Mouse (Mus musculus): Measurements from ENCODE around the gene Nos1ap. TPM values are rescaled to one million over a fixed set of nuclear protein-coding genes. Genes with fewer than 3 reads are reported as not detected.

The Nos1ap gene
- polyA plus RNA-seq, 1 experiment from 2014 or later, result 11.1 TPM

- WGBS, result 62% methylated on average over 3 of the region's 3 CpGs
- Histone ChIP-seq H3K27ac (no peak overlapping the region), H3K4me3 (replicated peaks) (no peak overlapping the region), H3K36me3 (no peaks in the 10 kb centered on the region), H3K9me3 (no peaks in the 10 kb centered on the region), H3K4me2 (replicated peaks) (no peak overlapping the region), H3K9ac (no peak overlapping the region), H3K4me1 (replicated peaks) (peaks cover 13% of the 10 kb centered on the region), H3K27me3 (replicated peaks) (no peaks in the 10 kb centered on the region)
- ATAC-seq, result no peak
These were observed 84.6 kb downstream of the Nos1ap start for GRCm38 (mm10) chr1:170505107-170505506.

- Histone ChIP-seq H3K4me3 (replicated peaks) (no peak overlapping the region), H3K9me3 (no peaks in the 10 kb centered on the region), H3K9ac (no peak overlapping the region), H3K36me3 (no peaks in the 10 kb centered on the region), H3K4me1 (replicated peaks) (peaks cover 20% of the 10 kb centered on the region), H3K4me2 (replicated peaks) (no peak overlapping the region), H3K27ac (no peak overlapping the region), H3K27me3 (replicated peaks) (no peaks in the 10 kb centered on the region)
- ATAC-seq, result no peak
- 56% methylated on average over 4 of the region's 4 CpGs for WGBS
These were observed 85.3 kb downstream of the Nos1ap start for GRCm38 (mm10) chr1:170504378-170504777.

GRCm38 (mm10) chr1:170503277-170503739, 86.4 kb downstream of the Nos1ap start:
- no peak overlapping the region for H3K9ac ChIP-seq
- no peaks in the 10 kb centered on the region for H3K9me3 ChIP-seq
- peaks cover 25% of the 10 kb centered on the region for H3K4me1 ChIP-seq (replicated peaks)
- no peak overlapping the region for H3K4me2 ChIP-seq (replicated peaks)
- no peak overlapping the region for H3K27ac ChIP-seq
- H3K36me3 ChIP-seq, result no peaks in the 10 kb centered on the region
- no peaks in the 10 kb centered on the region for H3K27me3 ChIP-seq (replicated peaks)
- H3K4me3 ChIP-seq (replicated peaks), result no peak overlapping the region
- WGBS, result 50% methylated on average over 4 of the region's 4 CpGs
- ATAC-seq, result no peak

GRCm38 (mm10) chr1:170502491-170503276, 87.0 kb downstream of the Nos1ap start:
- H3K9ac ChIP-seq, result no peak overlapping the region
- ATAC-seq, result no peak
- no peaks in the 10 kb centered on the region for H3K27me3 ChIP-seq (replicated peaks)
- 42% methylated on average over 11 of the region's 11 CpGs for WGBS
- peaks cover 30% of the 10 kb centered on the region for H3K4me1 ChIP-seq (replicated peaks)
- no peaks in the 10 kb centered on the region for H3K9me3 ChIP-seq
- H3K4me2 ChIP-seq (replicated peaks), result no peak overlapping the region
- H3K36me3 ChIP-seq, result no peaks in the 10 kb centered on the region
- H3K4me3 ChIP-seq (replicated peaks), result no peak overlapping the region
- H3K27ac ChIP-seq, result no peak overlapping the region

- Histone ChIP-seq H3K9ac (no peak overlapping the region), H3K4me3 (replicated peaks) (no peak overlapping the region), H3K27me3 (replicated peaks) (no peaks in the 10 kb centered on the region), H3K4me2 (replicated peaks) (no peak overlapping the region), H3K27ac (no peak overlapping the region), H3K9me3 (no peaks in the 10 kb centered on the region), H3K4me1 (replicated peaks) (peaks cover 31% of the 10 kb centered on the region), H3K36me3 (no peaks in the 10 kb centered on the region)
- ATAC-seq, result no peak
- WGBS, result 94% methylated on average over 1 of the region's 1 CpGs
These were observed 87.7 kb downstream of the Nos1ap start for GRCm38 (mm10) chr1:170501970-170502369.

- no peaks in the 10 kb centered on the region for H3K36me3 ChIP-seq
- WGBS, result 85% methylated on average over 7 of the region's 7 CpGs
- no peaks in the 10 kb centered on the region for H3K9me3 ChIP-seq
- H3K4me1 ChIP-seq (replicated peaks), result peaks cover 31% of the 10 kb centered on the region
- no peak overlapping the region for H3K4me2 ChIP-seq (replicated peaks)
- no peaks in the 10 kb centered on the region for H3K27me3 ChIP-seq (replicated peaks)
- ATAC-seq, result no peak
- H3K9ac ChIP-seq, result no peak overlapping the region
- no peak overlapping the region for H3K27ac ChIP-seq
- H3K4me3 ChIP-seq (replicated peaks), result no peak overlapping the region
These were observed 88.1 kb downstream of the Nos1ap start for GRCm38 (mm10) chr1:170501556-170501955.

- Histone ChIP-seq H3K27me3 (replicated peaks) (no peaks in the 10 kb centered on the region), H3K4me3 (replicated peaks) (no peak overlapping the region), H3K36me3 (no peaks in the 10 kb centered on the region), H3K9me3 (no peaks in the 10 kb centered on the region), H3K9ac (no peak overlapping the region), H3K4me2 (replicated peaks) (no peak overlapping the region), H3K4me1 (replicated peaks) (peaks cover 34% of the 10 kb centered on the region), H3K27ac (no peak overlapping the region)
- 47% methylated on average over 6 of the region's 6 CpGs for WGBS
- no peak for ATAC-seq
These were observed 89.8 kb downstream of the Nos1ap start for GRCm38 (mm10) chr1:170499891-170500290.

- Histone ChIP-seq H3K36me3 (no peaks in the 10 kb centered on the region), H3K9me3 (no peaks in the 10 kb centered on the region), H3K27ac (no peak overlapping the region), H3K27me3 (replicated peaks) (no peaks in the 10 kb centered on the region), H3K4me1 (replicated peaks) (peaks cover 34% of the 10 kb centered on the region), H3K9ac (no peak overlapping the region), H3K4me2 (replicated peaks) (no peak overlapping the region), H3K4me3 (replicated peaks) (no peak overlapping the region)
- WGBS, result 50% methylated on average over 4 of the region's 4 CpGs
- ATAC-seq, result no peak
These were observed 90.2 kb downstream of the Nos1ap start for GRCm38 (mm10) chr1:170499466-170499865.

GRCm38 (mm10) chr1:170498645-170499044, 91.0 kb downstream of the Nos1ap start:
- no peak overlapping the region for H3K9ac ChIP-seq
- H3K4me1 ChIP-seq (replicated peaks), result peaks cover 34% of the 10 kb centered on the region
- no peak overlapping the region for H3K4me2 ChIP-seq (replicated peaks)
- ATAC-seq, result no peak
- H3K27me3 ChIP-seq (replicated peaks), result no peaks in the 10 kb centered on the region
- H3K9me3 ChIP-seq, result no peaks in the 10 kb centered on the region
- H3K27ac ChIP-seq, result no peak overlapping the region
- no peak overlapping the region for H3K4me3 ChIP-seq (replicated peaks)
- 56% methylated on average over 4 of the region's 4 CpGs for whole genome bisulfite sequencing
- H3K36me3 ChIP-seq, result no peaks in the 10 kb centered on the region

- Histone ChIP-seq H3K9ac (no peak overlapping the region), H3K27ac (no peak overlapping the region), H3K9me3 (no peaks in the 10 kb centered on the region), H3K4me2 (replicated peaks) (no peak overlapping the region), H3K4me3 (replicated peaks) (no peak overlapping the region), H3K36me3 (no peaks in the 10 kb centered on the region), H3K27me3 (replicated peaks) (no peaks in the 10 kb centered on the region), H3K4me1 (replicated peaks) (peaks cover 28% of the 10 kb centered on the region)
- ATAC-seq, result no peak
- WGBS, result 67% methylated on average over 8 of the region's 8 CpGs
These were observed 93.4 kb downstream of the Nos1ap start for GRCm38 (mm10) chr1:170496221-170496620.

- Histone ChIP-seq H3K4me3 (replicated peaks) (no peak overlapping the region), H3K27ac (no peak overlapping the region), H3K36me3 (no peaks in the 10 kb centered on the region), H3K9ac (no peak overlapping the region), H3K4me1 (replicated peaks) (peaks cover 28% of the 10 kb centered on the region), H3K27me3 (replicated peaks) (no peaks in the 10 kb centered on the region), H3K9me3 (no peaks in the 10 kb centered on the region), H3K4me2 (replicated peaks) (peak overlapping the region; percentile 38)
- 18% methylated on average over 13 of the region's 13 CpGs for WGBS
- peak; percentile 72 for ATAC-seq
These were observed 94.0 kb downstream of the Nos1ap start for GRCm38 (mm10) chr1:170495538-170496183.

- ATAC-seq, result no peak
- WGBS, result 86% methylated on average over 2 of the region's 2 CpGs
- no peaks in the 10 kb centered on the region for H3K9me3 ChIP-seq
- H3K4me2 ChIP-seq (replicated peaks), result no peak overlapping the region
- peaks cover 9% of the 10 kb centered on the region for H3K4me1 ChIP-seq (replicated peaks)
- H3K9ac ChIP-seq, result no peak overlapping the region
- no peak overlapping the region for H3K27ac ChIP-seq
- H3K36me3 ChIP-seq, result no peaks in the 10 kb centered on the region
- no peaks in the 10 kb centered on the region for H3K27me3 ChIP-seq (replicated peaks)
- no peak overlapping the region for H3K4me3 ChIP-seq (replicated peaks)
These were observed 97.1 kb downstream of the Nos1ap start for GRCm38 (mm10) chr1:170492527-170492926.

- 72% methylated on average over 4 of the region's 4 CpGs for WGBS
- peaks cover 9% of the 10 kb centered on the region for H3K4me1 ChIP-seq (replicated peaks)
These were observed 97.6 kb downstream of the Nos1ap start for GRCm38 (mm10) chr1:170492027-170492426.

More at GRCm38 (mm10) chr1:170492027-170492426, 97.6 kb downstream of the Nos1ap start:
- Histone ChIP-seq H3K9me3 (no peaks in the 10 kb centered on the region), H3K4me3 (replicated peaks) (no peak overlapping the region), H3K9ac (no peak overlapping the region), H3K36me3 (no peaks in the 10 kb centered on the region), H3K27ac (no peak overlapping the region), H3K4me2 (replicated peaks) (no peak overlapping the region), H3K27me3 (replicated peaks) (no peaks in the 10 kb centered on the region)
- ATAC-seq, result no peak
